Mouse (Mus musculus) heart, postnatal 25 days (tissue): ENCODE data around the gene Slc39a10. TPM values are rescaled to one million over a fixed set of nuclear protein-coding genes. Genes with fewer than 3 reads are reported as not detected.

ENCODE experiments used
- DNase-seq: peaks from one replicate; pipeline ENCODE4 v3.0.0; 2022; ENCODE audit warnings: low spot score
- intact Hi-C: fragments of 180-260 bp; cut with DNase I; formaldehyde crosslinking; loops from one replicate; pipeline ENCODE4 v1.15.1; 2025
- total RNA-seq, 2 experiments: library from RNA; stranded (reverse); gene quantifications; 2 replicates each; pipeline ENCODE4 v1.2.3; 2021

Gene Slc39a10
- total RNA-seq, 2 experiments from 2014 or later = 11.0 to 13.2 TPM

GRCm38 (mm10) chr1:46869788-46870187 lies 22.9 kb downstream of the Slc39a10 start:
- no peak for DNase-seq
- intact Hi-C loops = no loop called here

- DNase-seq = no peak
Measured at GRCm38 (mm10) chr1:46864175-46864885, 28.3 kb downstream of the Slc39a10 start.

GRCm38 (mm10) chr1:46863434-46863833 lies 29.2 kb downstream of the Slc39a10 start:
- no peak for DNase-seq
- intact Hi-C loops = no loop called here

More at GRCm38 (mm10) chr1:46864175-46864885, 28.3 kb downstream of the Slc39a10 start:
- intact Hi-C loops = no loop called here

GRCm38 (mm10) chr1:46860082-46860481 lies 32.6 kb downstream of the Slc39a10 start:
- intact Hi-C loops = no loop called here
- DNase-seq = no peak

- no peak for DNase-seq
- intact Hi-C loops = no loop called here
Measured at GRCm38 (mm10) chr1:46858579-46858978, 34.1 kb downstream of the Slc39a10 start.

GRCm38 (mm10) chr1:46856498-46856897 lies 36.2 kb downstream of the Slc39a10 start:
- no peak for DNase-seq
- intact Hi-C loops = no loop called here

GRCm38 (mm10) chr1:46854036-46854900 lies 38.4 kb downstream of the Slc39a10 start:
- no peak for DNase-seq
- intact Hi-C loops = loop anchor here (5.0 kb wide), 1 partner anchor 53 kb away; no protein-coding TSS in a partner anchor

- DNase-seq = peak; percentile 94
- intact Hi-C loops = loop anchor here (5.0 kb wide), 1 partner anchor 54 kb away; no protein-coding TSS in a partner anchor
Measured at GRCm38 (mm10) chr1:46853317-46854035, 39.2 kb downstream of the Slc39a10 start.

GRCm38 (mm10) chr1:46852600-46853272 lies 39.9 kb downstream of the Slc39a10 start:
- intact Hi-C loops = loop anchor here (5.0 kb wide), 1 partner anchor 55 kb away; no protein-coding TSS in a partner anchor
- DNase-seq = peak; percentile 47

GRCm38 (mm10) chr1:46852216-46852599 lies 40.4 kb downstream of the Slc39a10 start:
- no peak for DNase-seq
- intact Hi-C loops = loop anchor here (5.0 kb wide), 1 partner anchor 55 kb away; no protein-coding TSS in a partner anchor

GRCm38 (mm10) chr1:46851586-46851985 lies 41.1 kb downstream of the Slc39a10 start:
- no peak for DNase-seq
- intact Hi-C loops = loop anchor here (5.0 kb wide), 1 partner anchor 56 kb away; no protein-coding TSS in a partner anchor

GRCm38 (mm10) chr1:46849758-46850157 lies 42.9 kb downstream of the Slc39a10 start:
- peak; percentile 18 for DNase-seq
- intact Hi-C loops = loop anchor here (1.0 to 5.0 kb wide), 2 partner anchors 58 to 120 kb away; no protein-coding TSS in a partner anchor

GRCm38 (mm10) chr1:46845221-46845620 lies 47.4 kb downstream of the Slc39a10 start:
- intact Hi-C loops = no loop called here
- DNase-seq = no peak

GRCm38 (mm10) chr1:46844281-46844680 lies 48.4 kb downstream of the Slc39a10 start:
- intact Hi-C loops = no loop called here
- no peak for DNase-seq

- no peak for DNase-seq
- intact Hi-C loops = no loop called here
Measured at GRCm38 (mm10) chr1:46843406-46843805, 49.2 kb downstream of the Slc39a10 start.

- no peak for DNase-seq
- intact Hi-C loops = no loop called here
Measured at GRCm38 (mm10) chr1:46831927-46832326, 60.7 kb downstream of the Slc39a10 start.

- DNase-seq = no peak
- intact Hi-C loops = no loop called here
Measured at GRCm38 (mm10) chr1:46830066-46830843, 62.4 kb downstream of the Slc39a10 start.

GRCm38 (mm10) chr1:46822256-46822972 lies 70.2 kb downstream of the Slc39a10 start:
- no peak for DNase-seq
- intact Hi-C loops = no loop called here
